Mouse (Mus musculus): ENCODE measurements at regions not wholly inside any gene's neighbourhood (a gene's known extent, or its start where the extent isn't known, plus 50 kb on each side); places are given as distances from the start of the nearest gene placed in this dataset.

GRCm38 (mm10) chr5:90164434-90164833, 59.4 kb downstream of the Cox18 start:
- no peak for DNase-seq (ENCODE audit: low spot score in 2 of 2)

- no peak for DNase-seq (ENCODE audit: low spot score in 2 of 2)
These were observed 60.6 kb downstream of the Cox18 start for GRCm38 (mm10) chr5:90163033-90163859.

- DNase-seq (ENCODE audit: low spot score in 2 of 2), result no peak
These were observed 63.5 kb downstream of the Cox18 start for GRCm38 (mm10) chr5:90160281-90160680.

GRCm38 (mm10) chr5:90156522-90156921, 67.3 kb downstream of the Cox18 start:
- no peak for DNase-seq (ENCODE audit: low spot score in 2 of 2)

GRCm38 (mm10) chr5:90149611-90150532, 73.9 kb downstream of the Cox18 start:
- DNase-seq (ENCODE audit: low spot score in 2 of 2), result no peak

DNA sequence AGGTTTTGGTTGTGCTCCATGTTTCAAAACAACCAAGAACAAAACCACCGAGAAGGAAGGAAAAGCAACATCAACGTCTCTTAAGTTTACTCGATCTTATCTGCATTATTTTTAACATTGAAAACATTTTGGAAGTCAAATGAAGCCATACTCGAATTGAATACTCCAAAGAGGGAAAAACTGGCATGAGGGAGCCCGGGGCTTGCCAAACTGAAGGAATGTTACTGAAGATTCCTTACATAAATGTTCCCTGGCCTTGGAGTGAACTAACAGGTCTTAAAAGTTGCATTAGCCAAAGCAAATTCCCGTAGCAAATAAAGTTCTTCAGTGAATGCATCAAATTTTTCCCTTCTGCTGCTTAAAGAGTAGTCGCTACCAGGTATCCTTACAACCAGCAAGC, 87.8 kb downstream of the Cox18 start:
- DNase-seq (ENCODE audit: low spot score in 2 of 2), result no peak

DNA sequence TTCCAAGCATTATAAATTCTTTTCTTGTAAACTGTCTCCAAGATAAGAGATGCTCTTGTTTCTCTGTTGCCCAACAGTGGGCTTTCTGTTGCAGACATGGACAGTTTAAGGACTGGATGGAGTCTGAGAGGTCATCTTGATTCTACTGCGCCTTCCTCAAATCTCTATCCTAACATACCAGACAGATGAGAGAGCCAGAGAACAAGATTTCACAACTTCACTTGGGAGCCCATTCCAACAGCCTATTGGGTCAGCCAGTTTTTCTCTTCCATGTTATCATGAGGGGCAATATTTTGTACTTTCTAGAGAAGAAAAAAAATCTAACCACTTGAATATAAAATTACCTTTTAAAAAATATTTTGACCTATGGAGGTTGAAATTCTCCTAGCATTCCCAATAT, 116.8 kb downstream of the Cox18 start:
- no peak for DNase-seq (ENCODE audit: low spot score in 2 of 2)

GRCm38 (mm10) chr5:90104672-90105071, 119.1 kb downstream of the Cox18 start:
- DNase-seq (ENCODE audit: low spot score in 2 of 2), result no peak

DNA sequence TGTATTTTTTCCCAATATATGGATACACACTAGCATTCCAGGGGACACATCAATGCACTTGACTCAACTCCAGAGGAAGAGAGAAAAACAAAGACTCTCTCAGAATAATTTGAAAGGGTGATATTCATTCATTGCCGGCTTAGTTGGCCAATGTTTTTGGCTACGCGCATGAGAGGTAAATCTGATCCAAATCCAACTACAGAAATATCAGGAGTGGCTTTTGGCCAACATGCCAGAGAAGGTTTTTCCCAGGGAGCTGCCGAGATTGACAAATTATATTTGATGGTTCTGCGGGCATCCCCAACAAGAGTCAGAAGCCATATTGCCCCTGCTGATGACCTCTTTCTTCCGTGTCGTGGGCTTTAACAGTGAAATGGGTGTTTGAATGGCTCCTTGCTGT, 135.3 kb downstream of the Cox18 start:
- DNase-seq (ENCODE audit: low spot score in 2 of 2), result no peak

GRCm38 (mm10) chr5:90086491-90086890, 137.3 kb downstream of the Cox18 start:
- no peak for DNase-seq (ENCODE audit: low spot score in 2 of 2)

- DNase-seq (ENCODE audit: low spot score in 2 of 2), result no peak
These were observed 146.7 kb downstream of the Cox18 start for GRCm38 (mm10) chr5:90077025-90077536.

DNA sequence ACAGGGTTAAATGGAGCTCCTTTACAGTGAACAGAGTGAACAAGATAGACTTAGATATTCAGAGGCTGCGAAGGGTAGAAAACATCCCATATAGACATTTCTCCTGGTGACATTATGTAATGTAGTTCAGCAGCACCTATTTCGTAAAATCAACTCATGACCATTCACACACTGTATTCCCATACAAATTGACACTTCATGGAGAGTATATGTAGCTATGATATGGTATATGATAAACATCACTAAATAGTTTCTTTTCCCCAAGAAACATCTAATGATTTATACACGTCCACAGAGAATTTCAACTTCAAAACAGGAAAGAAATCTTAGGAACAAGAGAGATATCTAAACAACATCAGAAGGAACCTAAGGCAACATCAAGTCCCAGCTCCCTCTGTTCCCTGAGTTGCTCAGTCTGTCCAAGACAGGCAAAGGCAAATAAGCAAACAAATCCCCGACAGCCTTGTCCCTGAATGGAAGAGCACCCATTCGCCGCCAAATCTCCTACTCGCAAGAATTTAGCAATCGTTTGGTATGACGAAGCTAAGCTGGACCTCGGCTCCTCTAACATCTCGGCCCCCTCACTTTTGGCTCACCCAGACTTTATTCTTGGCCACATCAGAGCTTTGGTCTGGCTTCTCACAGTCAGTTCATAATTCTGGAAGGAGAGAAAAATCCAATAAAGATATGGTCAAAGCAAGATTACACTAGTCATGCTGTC, 148.0 kb downstream of the Cox18 start:
- DNase-seq (ENCODE audit: low spot score in 2 of 2), result no peak

GRCm38 (mm10) chr5:90071806-90072205, 152.0 kb downstream of the Cox18 start:
- no peak for DNase-seq (ENCODE audit: low spot score in 2 of 2)

- DNase-seq (ENCODE audit: low spot score in 2 of 2), result no peak
These were observed 155.2 kb downstream of the Cox18 start for GRCm38 (mm10) chr5:90068601-90069000.

GRCm38 (mm10) chr5:90067817-90068216, 156.0 kb downstream of the Cox18 start:
- DNase-seq (ENCODE audit: low spot score in 2 of 2), result no peak

GRCm38 (mm10) chr5:90065884-90066615, 157.8 kb downstream of the Cox18 start:
- DNase-seq (ENCODE audit: low spot score in 2 of 2), result no peak

DNA sequence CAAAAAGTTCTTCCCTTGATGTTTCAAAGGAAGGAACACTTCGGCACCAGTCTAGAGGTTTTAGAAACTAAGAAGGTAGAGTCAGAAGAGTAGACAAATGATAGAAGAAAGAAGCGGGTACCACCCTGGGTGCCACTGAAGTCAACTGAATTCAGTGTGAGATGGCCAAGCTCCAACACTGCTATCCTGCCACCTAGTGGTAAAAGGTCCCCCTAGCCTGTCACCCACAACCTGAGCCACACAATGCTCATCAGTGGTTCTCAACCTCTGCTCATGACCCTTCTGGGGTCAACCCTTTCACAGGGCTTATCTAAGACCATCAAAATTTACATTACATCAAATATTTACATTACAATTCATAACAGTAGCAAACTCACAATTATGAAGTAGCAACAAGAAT, 168.1 kb downstream of the Cox18 start:
- no peak for DNase-seq (ENCODE audit: low spot score in 2 of 2)

DNA sequence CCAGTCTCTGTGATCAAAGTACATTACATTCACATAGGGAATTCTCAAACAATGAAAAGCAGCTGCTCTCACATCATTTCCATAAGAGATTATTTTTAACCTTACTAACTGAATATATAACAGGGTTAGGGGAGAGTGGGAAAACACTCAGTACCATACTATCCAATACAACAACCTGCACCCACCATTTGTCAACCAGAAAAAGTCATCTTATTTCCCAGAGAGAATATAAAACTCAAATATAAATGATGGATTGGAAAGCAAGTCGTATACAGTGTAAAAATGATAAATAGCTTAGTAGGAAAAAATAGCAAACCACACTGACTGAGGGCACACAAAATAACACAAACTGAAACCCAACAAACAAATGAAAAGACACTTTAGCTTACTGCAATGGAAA, 169.4 kb upstream of the Adamts3 start:
- no peak for DNase-seq (ENCODE audit: low spot score in 2 of 2)

- no peak for DNase-seq (ENCODE audit: low spot score in 2 of 2)
These were observed 166.7 kb upstream of the Adamts3 start for GRCm38 (mm10) chr5:90049856-90050255.

DNA sequence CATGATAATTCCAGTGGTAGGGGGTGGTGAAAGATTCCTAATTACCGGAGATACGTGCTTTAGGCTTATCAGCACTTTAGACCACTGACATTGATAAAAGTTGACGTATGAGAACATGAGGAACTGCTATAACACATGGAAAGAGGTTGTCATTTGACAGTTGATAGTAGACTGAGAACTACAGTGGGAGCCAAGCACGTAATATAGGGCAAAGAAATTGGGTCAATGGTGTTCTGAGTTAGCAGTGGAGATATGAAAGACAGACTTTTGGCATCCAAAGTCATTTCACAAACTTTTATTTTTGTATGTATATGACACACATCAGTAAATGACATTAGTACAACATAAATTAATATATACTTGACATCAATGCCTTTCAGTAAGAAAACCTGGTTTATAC, 159.6 kb upstream of the Adamts3 start:
- no peak for DNase-seq (ENCODE audit: low spot score in 2 of 2)

GRCm38 (mm10) chr5:90033103-90033502, 150.0 kb upstream of the Adamts3 start:
- DNase-seq (ENCODE audit: low spot score in 2 of 2), result no peak
